Mouse (Mus musculus) liver, embryonic 14.5 days (tissue): ENCODE measurements around the gene Akt3. TPM values are rescaled to one million over a fixed set of nuclear protein-coding genes. Genes with fewer than 3 reads are reported as not detected.

Experiments
- ATAC-seq: fragments of 200-750 bp; cut with Nextera tagmentation; 2 replicates; pipeline ENCODE4 v1.8.0; 2017; ENCODE audit warnings: moderate number of reproducible peaks, mild to moderate bottlenecking, moderate library complexity; ENCODE audit not compliant: insufficient read depth
- DNase-seq, 3 experiments: peaks; one replicate each; pipeline ENCODE4 v3.0.0-alpha.2; 2012 to 2013; ENCODE audit warnings: low read depth in 3 of 3, low spot score in 3 of 3
- H3K27ac ChIP-seq: fragments of 300-500 bp; sonication (generic); 2 replicates; pipeline ENCODE4 v1.5.1; 2014; ENCODE audit warnings: moderate library complexity, mild to moderate bottlenecking, control low read depth, inconsistent platforms
- H3K27me3 ChIP-seq: fragments of 300-500 bp; sonication (generic); 2 replicates; pipeline ENCODE4 v1.6.1; 2014; ENCODE audit warnings: mild to moderate bottlenecking, low read length, moderate library complexity; ENCODE audit not compliant: control insufficient read depth, insufficient read depth
- H3K36me3 ChIP-seq: fragments of 300-500 bp; sonication (generic); replicated peaks from 2 replicates; pipeline ENCODE4 v1.6.1; 2014; ENCODE audit warnings: low read depth; ENCODE audit not compliant: control insufficient read depth, insufficient read depth
- H3K4me1 ChIP-seq, 2 experiments: fragments of 200-500 bp in 1 of 2; fragments of 300-500 bp in 1 of 2; sonication (generic) in 1 of 2; replicated peaks; 2 replicates each; pipeline ENCODE4 v1.6.1; 2012 to 2014; ENCODE audit warnings: antibody characterized with exemption in 1 of 2, inconsistent platforms in 1 of 2, low read length in 1 of 2; ENCODE audit not compliant: control insufficient read depth in 2 of 2, insufficient read depth in 2 of 2
- H3K4me2 ChIP-seq: fragments of 300-500 bp; sonication (generic); 2 replicates; pipeline ENCODE4 v1.6.1; 2014; ENCODE audit warnings: low read depth, mild to moderate bottlenecking, control low read depth, moderate library complexity
- H3K4me3 ChIP-seq, 2 experiments: fragments of 200-500 bp in 1 of 2; fragments of 300-500 bp in 1 of 2; sonication (generic) in 1 of 2; 2 replicates each; pipeline ENCODE4 v1.5.1; 2012 to 2014; ENCODE audit warnings: low read depth in 2 of 2, low read length in 2 of 2, mild to moderate bottlenecking in 2 of 2, control low read depth in 1 of 2, inconsistent platforms in 1 of 2, moderate library complexity in 1 of 2; ENCODE audit not compliant: insufficient read depth in 1 of 2
- H3K9ac ChIP-seq: fragments of 300-500 bp; sonication (generic); replicated peaks from 2 replicates; pipeline ENCODE4 v1.6.1; 2014; ENCODE audit warnings: mild to moderate bottlenecking, control low read depth, moderate library complexity
- H3K9me3 ChIP-seq: fragments of 300-500 bp; sonication (generic); 2 replicates; pipeline ENCODE4 v1.6.1; 2016; ENCODE audit warnings: low read length, mixed read lengths; ENCODE audit not compliant: control insufficient read depth
- CTCF ChIP-seq: IDR thresholded peaks from 2 replicates; pipeline ENCODE4 v1.5.1; 2016; ENCODE audit warnings: antibody characterized with exemption, low read depth, control low read depth
- EP300 ChIP-seq: IDR thresholded peaks from 2 replicates; pipeline ENCODE4 v1.6.1; 2016; ENCODE audit warnings: antibody characterized with exemption, low read depth
- WGBS: fragments of 180-500 bp; shearing (Covaris S2); extraction: QIAGEN DNeasy Blood & Tissue Kit; methylation state at CpG from one replicate; pipeline ENCODE4 v1.1.7; 2014; ENCODE audit not compliant: insufficient replicate concordance; 5-methylcytosine and 5-hydroxymethylcytosine counted together
- polyA plus RNA-seq, 2 experiments: library from polyadenylated mRNA; depleted of rRNA in 1 of 2; stranded (reverse) in 1 of 2; unstranded in 1 of 2; fragments of >200 nt; fragmentation: Nextera tagmentation in 1 of 2; extraction: Ambion mirVana in 1 of 2; gene quantifications; 2 replicates each; pipeline versions ENCODE4 v1.2.1 to v1.2.3; 2012 to 2014

Akt3 gene
- polyA plus RNA-seq, 2 experiments = 0.56 to 1.1 TPM

GRCm38 (mm10) chr1:177016729-177017128 lies 241.3 kb downstream of the Akt3 start:
- TF ChIP-seq EP300 (no peak), CTCF (no peak)
- Histone ChIP-seq H3K9me3 (no peaks in the 10 kb centered on the region), H3K9ac (no peak overlapping the region), H3K27ac (no peak overlapping the region), H3K36me3 (no peaks in the 10 kb centered on the region), H3K4me1 (peaks cover 0 to 2% of the 10 kb centered on the region in 2 experiments; a peak in 1 of 4 replicates), H3K4me2 (no peak overlapping the region), H3K27me3 (no peaks in the 10 kb centered on the region), H3K4me3 (no peak overlapping the region)
- 81% methylated on average over 2 of the region's 2 CpGs for WGBS
- DNase-seq (no peak), ATAC-seq (no peak)

GRCm38 (mm10) chr1:177015917-177016316 lies 242.1 kb downstream of the Akt3 start:
- TF ChIP-seq CTCF (no peak), EP300 (no peak)
- H3K4me1 ChIP-seq = no peaks in the 10 kb centered on the region; a peak in 1 of 4 replicates
- H3K4me3 ChIP-seq = no peak overlapping the region
- DNase-seq (no peak), ATAC-seq (no peak)
- no peaks in the 10 kb centered on the region for H3K27me3 ChIP-seq
- 49% methylated on average over 3 of the region's 3 CpGs for WGBS
- H3K9ac ChIP-seq = no peak overlapping the region
- no peak overlapping the region for H3K27ac ChIP-seq
- H3K36me3 ChIP-seq = no peaks in the 10 kb centered on the region
- no peak overlapping the region for H3K4me2 ChIP-seq
- no peaks in the 10 kb centered on the region for H3K9me3 ChIP-seq

- DNase-seq (no peak), ATAC-seq (no peak)
- no peaks in the 10 kb centered on the region for H3K36me3 ChIP-seq
- no peak overlapping the region for H3K27ac ChIP-seq
- no peak overlapping the region for H3K4me3 ChIP-seq
- no peak overlapping the region for H3K9ac ChIP-seq
- H3K4me1 ChIP-seq = no peaks in the 10 kb centered on the region; a peak in 1 of 4 replicates
- WGBS = 54% methylated on average over 6 of the region's 6 CpGs
- H3K9me3 ChIP-seq = no peaks in the 10 kb centered on the region
- no peak overlapping the region for H3K4me2 ChIP-seq
- no peaks in the 10 kb centered on the region for H3K27me3 ChIP-seq
- TF ChIP-seq EP300 = no peak
- no peak for TF ChIP-seq CTCF
Observed at GRCm38 (mm10) chr1:177014921-177015439, 243.0 kb downstream of the Akt3 start.

- TF ChIP-seq EP300 = no peak
- TF ChIP-seq CTCF = no peak
- 59% methylated on average over 2 of the region's 2 CpGs for WGBS
- H3K27ac ChIP-seq = no peak overlapping the region
- H3K4me2 ChIP-seq = no peak overlapping the region
- ATAC-seq (no peak), DNase-seq (no peak)
- H3K9ac ChIP-seq = no peak overlapping the region
- H3K27me3 ChIP-seq = no peaks in the 10 kb centered on the region
- H3K4me1 ChIP-seq = no peaks in the 10 kb centered on the region; a peak in 1 of 4 replicates
- H3K9me3 ChIP-seq = no peaks in the 10 kb centered on the region
- no peaks in the 10 kb centered on the region for H3K36me3 ChIP-seq
- no peak overlapping the region for H3K4me3 ChIP-seq
Observed at GRCm38 (mm10) chr1:177014346-177014745, 243.7 kb downstream of the Akt3 start.

- Histone ChIP-seq H3K4me3 (no peak overlapping the region), H3K9me3 (no peaks in the 10 kb centered on the region), H3K27me3 (no peaks in the 10 kb centered on the region), H3K36me3 (no peaks in the 10 kb centered on the region), H3K4me1 (no peaks in the 10 kb centered on the region; a peak in 1 of 4 replicates), H3K4me2 (no peak overlapping the region), H3K9ac (no peak overlapping the region), H3K27ac (no peak overlapping the region)
- no peak for ATAC-seq
- TF ChIP-seq CTCF (no peak), EP300 (no peak)
- no peak for DNase-seq
- WGBS = 75% methylated on average over 3 of the region's 3 CpGs
Observed at GRCm38 (mm10) chr1:177013776-177014175, 244.2 kb downstream of the Akt3 start.
